Mouse (Mus musculus) embryonic fibroblast, embryonic 13.5 days (primary cell): ENCODE measurements around the gene Atp2a2. TPM values are rescaled to one million over a fixed set of nuclear protein-coding genes. Genes with fewer than 3 reads are reported as not detected.
"Not testable (repeated sequence)": the region's sequence is repeated elsewhere in the genome, so short reads cannot be mapped to it uniquely, and the experiment has no call there.

Experiments
- H3K27ac ChIP-seq: 2 replicates; pipeline ENCODE4 v1.5.1; 2012; ENCODE audit warnings: low read length, control low read depth, inconsistent platforms; ENCODE audit not compliant: insufficient read depth
- H3K4me1 ChIP-seq: 2 replicates; pipeline ENCODE4 v1.6.1; 2011; ENCODE audit warnings: low read length; ENCODE audit not compliant: control insufficient read depth, insufficient read depth
- H3K4me3 ChIP-seq: 2 replicates; pipeline ENCODE4 v1.5.1; 2011; ENCODE audit warnings: mild to moderate bottlenecking, control low read depth, low read length; ENCODE audit not compliant: insufficient read depth
- CTCF ChIP-seq: IDR thresholded peaks from 2 replicates; pipeline ENCODE4 v1.5.1; 2011; ENCODE audit warnings: mild to moderate bottlenecking, control low read depth, low read length, moderate library complexity, borderline replicate concordance; ENCODE audit not compliant: insufficient read depth
- POLR2A ChIP-seq: IDR thresholded peaks from 2 replicates; pipeline ENCODE4 v1.6.1; 2011; ENCODE audit warnings: low read depth, mild to moderate bottlenecking, control low read depth, low read length, moderate library complexity
- polyA plus RNA-seq: library from polyadenylated mRNA; stranded (reverse); fragments of >200 nt; gene quantifications from 2 replicates; pipeline ENCODE4 v1.2.4, GENCODE M21; 2011; ENCODE audit warnings: low read depth; ENCODE audit not compliant: missing spikeins, insufficient read length

The Atp2a2 gene
- polyA plus RNA-seq, 1 experiment, result 176 TPM

- H3K4me1 ChIP-seq, result peaks cover 5% of the 10 kb centered on the region
- no peak overlapping the region for H3K27ac ChIP-seq
- TF ChIP-seq POLR2A (no peak), CTCF (no peak)
- H3K4me3 ChIP-seq, result peak overlapping the region; percentile 95
Observed at GRCm38 (mm10) chr5:122500563-122500962, 1.5 kb downstream of the Atp2a2 start.

DNA sequence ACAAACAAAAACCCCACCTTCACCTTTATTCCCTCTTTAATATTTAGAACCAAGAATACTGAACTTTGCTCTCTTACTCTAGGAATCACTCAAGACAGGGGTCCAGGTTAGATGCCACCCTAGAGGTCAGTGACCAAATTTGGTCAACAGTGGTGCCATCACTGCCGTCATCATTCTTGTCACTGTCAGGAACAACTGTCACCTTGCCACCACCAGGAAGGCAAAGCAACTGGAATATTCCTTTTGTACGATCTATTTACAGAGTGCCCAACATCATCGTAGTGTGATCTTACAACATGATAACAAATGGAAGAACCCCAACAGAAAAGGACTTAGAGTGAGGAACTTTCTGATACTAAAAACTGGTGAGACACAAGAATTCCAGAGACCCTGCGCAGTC is 1.9 kb downstream of the Atp2a2 start:
- H3K27ac ChIP-seq, result no peak overlapping the region
- peak overlapping the region; percentile 48 for H3K4me3 ChIP-seq
- peaks cover 5% of the 10 kb centered on the region for H3K4me1 ChIP-seq
- TF ChIP-seq CTCF, result no peak
- TF ChIP-seq POLR2A, result no peak

- TF ChIP-seq CTCF (no peak), POLR2A (no peak)
- H3K4me3 ChIP-seq, result no peak overlapping the region; the same call in 1 of the 2 replicates
- no peak overlapping the region for H3K27ac ChIP-seq
- H3K4me1 ChIP-seq, result peaks cover 5% of the 10 kb centered on the region
Observed at GRCm38 (mm10) chr5:122498046-122498445, 4.0 kb downstream of the Atp2a2 start.

GRCm38 (mm10) chr5:122496990-122497389 is 5.0 kb downstream of the Atp2a2 start:
- no peak overlapping the region; the same call in 1 of the 2 replicates for H3K27ac ChIP-seq
- no peak overlapping the region for H3K4me3 ChIP-seq
- H3K4me1 ChIP-seq, result peaks cover 5% of the 10 kb centered on the region
- no peak for TF ChIP-seq CTCF
- TF ChIP-seq POLR2A, result no peak

DNA sequence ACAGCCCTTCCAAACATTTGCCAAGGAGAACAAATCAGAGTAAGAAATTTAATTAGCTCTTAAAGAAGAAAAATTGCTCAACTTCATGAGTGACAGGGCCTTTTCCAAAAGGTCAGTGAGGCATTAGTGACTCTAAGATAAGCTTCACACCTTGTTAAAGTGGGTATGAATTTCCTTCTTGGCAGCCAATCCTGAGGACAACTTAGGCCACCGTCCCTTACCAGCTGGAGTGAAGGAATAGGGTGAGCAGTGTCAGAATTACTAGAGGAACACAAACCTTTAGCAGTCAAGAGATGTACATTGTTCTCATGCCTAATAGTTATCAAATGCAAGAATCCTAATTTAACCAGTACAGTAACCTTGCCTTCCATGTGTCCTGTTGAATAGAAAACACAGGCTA is 7.6 kb downstream of the Atp2a2 start:
- peaks cover 5% of the 10 kb centered on the region for H3K4me1 ChIP-seq
- TF ChIP-seq CTCF, result no peak
- TF ChIP-seq POLR2A, result no peak
- H3K27ac ChIP-seq, result no peak overlapping the region
- H3K4me3 ChIP-seq, result no peak overlapping the region

DNA sequence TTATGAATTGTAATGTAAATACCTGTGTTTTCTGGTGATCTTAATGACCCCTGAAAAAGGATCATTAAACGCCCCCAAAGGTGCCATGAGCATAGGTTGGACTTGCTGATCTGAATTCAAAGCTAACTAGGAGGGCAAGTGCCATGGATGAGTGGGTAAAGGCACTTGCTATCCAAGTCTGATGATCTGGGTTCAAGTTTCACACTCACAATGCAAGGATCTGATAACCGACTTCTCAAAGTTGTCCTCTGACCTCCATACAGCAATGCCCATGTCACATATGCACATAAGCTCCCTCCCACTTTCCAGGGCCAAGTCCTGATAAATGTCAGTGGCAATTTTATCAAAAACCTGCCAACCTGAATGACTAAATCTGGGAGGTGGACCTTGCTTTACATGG is 9.0 kb downstream of the Atp2a2 start:
- H3K4me1 ChIP-seq, result peaks cover 3% of the 10 kb centered on the region
- no peak overlapping the region for H3K4me3 ChIP-seq
- no peak for TF ChIP-seq POLR2A
- TF ChIP-seq CTCF, result no peak
- H3K27ac ChIP-seq, result no peak overlapping the region

- TF ChIP-seq CTCF (no peak), POLR2A (no peak)
- H3K4me3 ChIP-seq, result no peak overlapping the region
- no peak overlapping the region for H3K27ac ChIP-seq
- H3K4me1 ChIP-seq, result no peaks in the 10 kb centered on the region; the same call in 1 of the 2 replicates
Observed at GRCm38 (mm10) chr5:122491385-122491784, 10.6 kb downstream of the Atp2a2 start.

DNA sequence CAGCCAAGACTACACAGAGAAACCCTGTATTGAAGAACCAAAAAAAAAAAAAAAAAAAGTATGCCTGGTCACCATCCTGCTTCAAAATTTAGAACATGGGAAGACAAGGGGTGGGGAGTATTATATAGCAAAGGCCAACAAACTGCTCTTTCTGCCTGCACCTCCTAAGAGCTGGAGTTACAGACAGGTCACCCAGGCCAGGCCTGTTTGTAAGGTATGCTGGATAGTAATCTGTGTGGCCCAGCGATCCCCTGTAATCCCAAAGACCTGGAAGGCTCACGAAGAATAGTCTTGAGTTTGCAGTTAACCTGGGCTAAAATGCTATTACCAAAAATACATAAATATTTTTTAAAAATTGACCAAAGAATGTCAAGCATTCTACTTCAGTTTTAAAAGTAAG is 11.9 kb downstream of the Atp2a2 start:
- H3K4me3 ChIP-seq, result no peak overlapping the region
- TF ChIP-seq POLR2A (no peak), CTCF (no peak)
- H3K4me1 ChIP-seq, result no peaks in the 10 kb centered on the region; the same call in 1 of the 2 replicates
- H3K27ac ChIP-seq, result no peak overlapping the region

- no peak overlapping the region for H3K4me3 ChIP-seq
- TF ChIP-seq POLR2A (no peak), CTCF (no peak)
- H3K4me1 ChIP-seq, result peaks cover 2% of the 10 kb centered on the region
Observed at GRCm38 (mm10) chr5:122487825-122488224, 14.2 kb downstream of the Atp2a2 start.

GRCm38 (mm10) chr5:122486243-122486642 is 15.8 kb downstream of the Atp2a2 start:
- H3K4me1 ChIP-seq, H3K4me3 ChIP-seq, H3K27ac ChIP-seq: not testable (repeated sequence)

More at GRCm38 (mm10) chr5:122487825-122488224, 14.2 kb downstream of the Atp2a2 start:
- H3K27ac ChIP-seq, result no peak overlapping the region
